Mouse (Mus musculus): ENCODE measurements at regions not wholly inside any gene's neighbourhood (a gene's known extent, or its start where the extent isn't known, plus 50 kb on each side); places are given as distances from the start of the nearest gene placed in this dataset.

GRCm38 (mm10) chr12:12580763-12581178 is 318.8 kb downstream of the Fam49a start:
- TF ChIP-seq POLR2A (IDR thresholded peaks at IDR 0.05; ENCODE audit: extremely low read depth, insufficient read depth, low read length) (no peak), CTCF (IDR thresholded peaks at IDR 0.05; ENCODE audit: low read depth, low read length) (no peak)
